Mouse (Mus musculus) hindbrain, postnatal 0 days (tissue): ENCODE data around the gene Lhfp. TPM values are rescaled to one million over a fixed set of nuclear protein-coding genes. Genes with fewer than 3 reads are reported as not detected.

ENCODE experiments used
- ATAC-seq: fragments of 200-750 bp; cut with Nextera tagmentation; 2 replicates; pipeline ENCODE4 v1.8.0; 2017; ENCODE audit warnings: mild to moderate bottlenecking, moderate TSS enrichment, moderate library complexity
- DNase-seq: peaks from one replicate; pipeline ENCODE4 v3.0.0-alpha.2; 2015; ENCODE audit warnings: low spot score
- H3K27ac ChIP-seq: fragments of 300-500 bp; sonication (generic); 2 replicates; pipeline ENCODE4 v1.5.1; 2014; ENCODE audit warnings: mild to moderate bottlenecking
- H3K27me3 ChIP-seq: fragments of 300-500 bp; sonication (generic); 2 replicates; pipeline ENCODE4 v1.6.1; 2014; ENCODE audit warnings: low read length, mixed read lengths; ENCODE audit not compliant: insufficient read depth
- H3K36me3 ChIP-seq: fragments of 300-500 bp; sonication (generic); 2 replicates; pipeline ENCODE4 v1.6.1; 2014; ENCODE audit warnings: low read length, mixed read lengths; ENCODE audit not compliant: insufficient read depth
- H3K4me1 ChIP-seq: fragments of 300-500 bp; sonication (generic); 2 replicates; pipeline ENCODE4 v1.6.1; 2014; ENCODE audit warnings: antibody characterized with exemption, low read length, mixed read lengths; ENCODE audit not compliant: insufficient read depth
- H3K4me2 ChIP-seq: fragments of 300-500 bp; sonication (generic); 2 replicates; pipeline ENCODE4 v1.6.1; 2014; ENCODE audit warnings: low read depth, mild to moderate bottlenecking, low read length, moderate library complexity, mixed read lengths
- H3K4me3 ChIP-seq: fragments of 300-500 bp; sonication (generic); 2 replicates; pipeline ENCODE4 v1.5.1; 2014; ENCODE audit warnings: low read length
- H3K9ac ChIP-seq: fragments of 300-500 bp; sonication (generic); replicated peaks from 2 replicates; pipeline ENCODE4 v1.6.1; 2014; ENCODE audit warnings: mild to moderate bottlenecking, low read length, moderate library complexity, mixed read lengths
- H3K9me3 ChIP-seq: fragments of 300-500 bp; sonication (generic); 2 replicates; pipeline ENCODE4 v1.6.1; 2016; ENCODE audit warnings: low read length, mixed read lengths
- CTCF ChIP-seq: IDR thresholded peaks from 2 replicates; pipeline ENCODE4 v1.5.1; 2016; ENCODE audit warnings: antibody characterized with exemption, control low read depth, low read depth
- WGBS: fragments of 180-500 bp; shearing (Covaris S2); extraction: QIAGEN DNeasy Blood & Tissue Kit; methylation state at CpG from one replicate; pipeline ENCODE4 v1.1.7; 2014; 5-methylcytosine and 5-hydroxymethylcytosine counted together
- polyA plus RNA-seq: library from polyadenylated mRNA; unstranded; fragments of >200 nt; fragmentation: Nextera tagmentation; extraction: Ambion mirVana; gene quantifications from 2 replicates; pipeline ENCODE4 v1.2.1, GENCODE M21; 2015
- total RNA-seq: library from RNA; depleted of rRNA; stranded (reverse); fragments of >200 nt; gene quantifications from 2 replicates; pipeline ENCODE4 v1.2.3, GENCODE M21; 2014; rRNA removed

The Lhfp gene
- total RNA-seq (57.2 and 60.8 TPM in 2 replicates), polyA plus RNA-seq (67.9 and 68.0 TPM in 2 replicates)

GRCm38 (mm10) chr3:53041411-53042239 lies at the start of gene Lhfp:
Gene Lhfp, plus strand, starts transcription at chr3:53041528.
- H3K36me3 ChIP-seq: no peaks in the 10 kb centered on the region
- no peaks in the 10 kb centered on the region for H3K27me3 ChIP-seq
- DNase-seq: peak; percentile 79
- no peaks in the 10 kb centered on the region for H3K4me1 ChIP-seq
- no peaks in the 10 kb centered on the region for H3K9me3 ChIP-seq
- H3K27ac ChIP-seq: peak within 1 kb of the TSS; percentile 64
- H3K4me2 ChIP-seq: peak within 1 kb of the TSS; percentile 84
- TF ChIP-seq CTCF: peak; percentile 45
- ATAC-seq: peak; percentile 94
- H3K9ac ChIP-seq: peak within 1 kb of the TSS; percentile 56
- peak within 1 kb of the TSS; percentile 71 for H3K4me3 ChIP-seq
- WGBS: under 1% methylated on average over 51 of the region's 58 CpGs

GRCm38 (mm10) chr3:52993296-52993695 lies 48.0 kb upstream of the Lhfp start:
- Histone ChIP-seq H3K27ac (no peak overlapping the region), H3K4me1 (no peaks in the 10 kb centered on the region), H3K4me3 (no peak overlapping the region), H3K27me3 (no peaks in the 10 kb centered on the region), H3K36me3 (peaks cover 65% of the 10 kb centered on the region), H3K9ac (no peak overlapping the region), H3K9me3 (no peaks in the 10 kb centered on the region), H3K4me2 (no peak overlapping the region)
- ATAC-seq (no peak), DNase-seq (no peak)
- 86% methylated on average over 9 of the region's 10 CpGs for WGBS
- TF ChIP-seq CTCF: no peak

DNA sequence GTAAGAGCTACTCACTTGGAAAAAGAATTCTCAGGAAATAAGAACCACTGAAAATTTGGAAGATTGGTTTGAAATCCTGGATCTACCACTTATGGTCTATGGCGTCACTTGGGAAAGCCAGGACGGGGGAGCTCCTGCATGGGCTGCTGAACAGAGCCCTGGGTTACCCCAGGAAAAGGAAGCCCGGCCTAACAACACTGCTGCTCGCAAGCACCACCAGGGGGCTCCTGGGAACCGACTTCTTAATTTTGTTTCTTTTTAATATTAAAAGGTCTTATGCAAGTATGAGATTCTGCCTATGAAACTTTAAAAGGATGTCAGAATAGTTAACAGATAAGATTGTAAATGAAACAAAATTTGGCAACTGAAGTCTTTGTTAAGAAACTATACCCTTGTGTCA lies 46.7 kb upstream of the Lhfp start:
- 61% methylated on average over 5 of the region's 5 CpGs for WGBS
- Histone ChIP-seq H3K4me3 (no peak overlapping the region), H3K27ac (no peak overlapping the region), H3K4me2 (no peak overlapping the region), H3K36me3 (peaks cover 63% of the 10 kb centered on the region), H3K9ac (no peak overlapping the region), H3K4me1 (no peaks in the 10 kb centered on the region), H3K9me3 (no peaks in the 10 kb centered on the region), H3K27me3 (no peaks in the 10 kb centered on the region)
- peak; percentile 56 for TF ChIP-seq CTCF
- ATAC-seq: no peak
- DNase-seq: peak; percentile 25

DNA sequence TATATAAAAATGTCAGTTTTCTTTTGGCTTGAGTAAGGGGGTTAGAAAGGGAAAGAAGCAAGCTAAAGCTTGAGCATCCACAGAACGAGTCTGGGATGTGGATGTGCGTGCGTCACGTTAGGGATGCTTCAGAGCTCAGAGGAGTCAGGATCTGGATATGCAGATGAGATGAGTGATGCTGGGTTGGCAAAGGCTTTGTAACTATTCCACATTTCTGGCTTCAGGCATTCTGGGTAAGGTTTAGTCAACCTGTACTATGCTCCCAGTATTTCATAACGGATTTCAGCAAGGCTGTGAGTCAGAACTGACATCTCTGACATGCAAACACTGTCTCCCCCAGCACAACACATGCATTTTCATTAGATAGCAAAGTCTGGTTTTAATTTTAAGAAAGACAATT lies 44.7 kb upstream of the Lhfp start:
- 86% methylated on average over 5 of the region's 5 CpGs for WGBS
- Histone ChIP-seq H3K36me3 (peaks cover 58% of the 10 kb centered on the region), H3K9ac (no peak overlapping the region), H3K27me3 (no peaks in the 10 kb centered on the region), H3K9me3 (no peaks in the 10 kb centered on the region), H3K27ac (no peak overlapping the region), H3K4me2 (no peak overlapping the region), H3K4me1 (no peaks in the 10 kb centered on the region), H3K4me3 (no peak overlapping the region)
- ATAC-seq (no peak), DNase-seq (no peak)
- TF ChIP-seq CTCF: no peak

DNA sequence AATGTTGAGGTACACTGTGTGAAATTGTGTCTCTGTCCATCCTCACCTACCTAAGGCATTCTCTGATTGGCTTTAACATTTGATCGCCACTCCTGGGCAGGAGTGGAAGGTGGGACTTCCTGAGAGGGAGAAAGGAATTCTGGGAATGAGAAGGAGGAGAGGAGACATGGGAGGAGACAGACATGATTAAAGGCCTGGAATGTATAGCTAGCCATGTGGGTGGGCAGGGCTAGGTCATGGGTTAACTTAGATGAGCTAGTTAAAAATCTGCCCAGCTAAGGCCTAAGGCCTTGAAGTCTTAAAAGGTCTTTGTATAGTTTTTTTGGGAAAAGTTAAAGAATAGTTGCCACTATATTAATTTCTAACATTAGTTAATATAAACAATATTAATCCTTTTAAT lies 43.9 kb upstream of the Lhfp start:
- Histone ChIP-seq H3K27me3 (no peaks in the 10 kb centered on the region), H3K4me3 (no peak overlapping the region), H3K27ac (no peak overlapping the region), H3K4me2 (no peak overlapping the region), H3K36me3 (peaks cover 60% of the 10 kb centered on the region), H3K9me3 (no peaks in the 10 kb centered on the region), H3K9ac (no peak overlapping the region), H3K4me1 (no peaks in the 10 kb centered on the region)
- 85% methylated on average over 1 of the region's 1 CpGs for WGBS
- ATAC-seq: no peak
- no peak for DNase-seq
- no peak for TF ChIP-seq CTCF

DNA sequence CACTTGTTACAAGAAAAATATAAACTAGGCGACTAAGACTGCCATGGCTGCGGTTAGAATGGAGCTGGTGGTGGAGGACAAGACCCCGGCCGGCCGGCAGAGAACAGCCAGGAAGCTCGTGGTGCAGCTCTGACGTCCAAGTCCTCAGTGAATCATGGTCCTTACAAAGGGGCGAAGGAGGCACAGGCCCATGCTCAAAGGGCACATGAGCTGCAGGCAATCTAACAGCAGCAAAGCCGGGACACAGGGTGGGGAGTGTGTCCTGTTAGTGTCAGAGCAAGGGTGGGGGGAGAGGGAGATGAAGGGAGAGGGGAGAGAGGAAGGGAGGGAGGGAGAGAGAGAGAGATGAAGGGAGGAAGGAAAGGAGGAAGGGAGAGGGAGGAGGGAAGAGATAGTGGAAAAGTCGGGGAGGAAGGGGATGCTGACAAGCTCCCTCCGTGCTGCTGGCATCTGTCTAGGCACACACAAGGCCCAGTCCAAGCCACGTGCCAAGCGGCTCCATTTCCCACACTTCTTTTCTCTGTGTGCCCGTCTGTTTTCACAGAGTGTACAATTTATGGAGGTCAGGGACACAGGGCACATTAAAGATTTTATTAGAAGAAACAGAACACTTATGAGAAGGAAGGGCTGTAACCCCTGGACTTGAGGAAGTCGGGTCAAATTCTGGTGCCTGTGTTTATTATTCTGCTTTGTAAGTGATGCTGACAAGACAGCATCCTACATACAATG lies 42.1 kb upstream of the Lhfp start:
- no peak for TF ChIP-seq CTCF
- H3K36me3 ChIP-seq: peaks cover 50% of the 10 kb centered on the region

More for the DNA sequence above, 42.1 kb upstream of the Lhfp start:
- H3K27ac ChIP-seq: no peak overlapping the region
- no peak for ATAC-seq
- WGBS: 85% methylated on average over 15 of the region's 15 CpGs
- no peak overlapping the region for H3K4me2 ChIP-seq
- H3K4me1 ChIP-seq: no peaks in the 10 kb centered on the region
- H3K27me3 ChIP-seq: no peaks in the 10 kb centered on the region
- no peak for DNase-seq
- H3K4me3 ChIP-seq: no peak overlapping the region
- H3K9me3 ChIP-seq: no peaks in the 10 kb centered on the region
- no peak overlapping the region for H3K9ac ChIP-seq
